Mouse (Mus musculus) liver, postnatal 0 days (tissue): ENCODE measurements around the gene Aldh1a1. TPM values are rescaled to one million over a fixed set of nuclear protein-coding genes. Genes with fewer than 3 reads are reported as not detected.
A peak's percentile ranks its signal among the peaks of the same experiment; 100 is the strongest.
"Not testable (repeated sequence)": the region's sequence is repeated elsewhere in the genome, so short reads cannot be mapped to it uniquely, and the experiment has no call there.

Experiments
- ATAC-seq: fragments of 200-750 bp; cut with Nextera tagmentation; 2 replicates; pipeline ENCODE4 v1.8.0; 2017; ENCODE audit warnings: mild to moderate bottlenecking, moderate library complexity
- DNase-seq: peaks from one replicate; pipeline ENCODE4 v3.0.0-alpha.2; 2016
- H3K27ac ChIP-seq: fragments of 300-500 bp; sonication (generic); 2 replicates; pipeline ENCODE4 v1.5.1; 2014; ENCODE audit warnings: antibody characterized with exemption, moderate library complexity, mild to moderate bottlenecking, low read depth
- H3K27me3 ChIP-seq: fragments of 300-500 bp; sonication (generic); 2 replicates; pipeline ENCODE4 v1.6.1; 2014; ENCODE audit warnings: low read length, control low read depth, mixed read lengths; ENCODE audit not compliant: insufficient read depth
- H3K36me3 ChIP-seq: fragments of 300-500 bp; sonication (generic); replicated peaks from 2 replicates; pipeline ENCODE4 v1.6.1; 2014; ENCODE audit warnings: mild to moderate bottlenecking, control low read depth, low read length, moderate library complexity, mixed read lengths; ENCODE audit not compliant: insufficient read depth
- H3K4me1 ChIP-seq: fragments of 300-500 bp; sonication (generic); 2 replicates; pipeline ENCODE4 v1.6.1; 2014; ENCODE audit warnings: antibody characterized with exemption, mild to moderate bottlenecking, control low read depth; ENCODE audit not compliant: insufficient read depth
- H3K4me2 ChIP-seq: fragments of 300-500 bp; sonication (generic); 2 replicates; pipeline ENCODE4 v1.6.1; 2014; ENCODE audit warnings: low read depth, mild to moderate bottlenecking, low read length, moderate library complexity, mixed read lengths
- H3K4me3 ChIP-seq: fragments of 300-500 bp; sonication (generic); 2 replicates; pipeline ENCODE4 v1.5.1; 2014; ENCODE audit warnings: low read depth, low read length
- H3K9ac ChIP-seq: fragments of 300-500 bp; sonication (generic); replicated peaks from 2 replicates; pipeline ENCODE4 v1.6.1; 2014; ENCODE audit warnings: mild to moderate bottlenecking, moderate library complexity
- H3K9me3 ChIP-seq: fragments of 300-500 bp; sonication (generic); 2 replicates; pipeline ENCODE4 v1.6.1; 2016; ENCODE audit warnings: mild to moderate bottlenecking, control low read depth, low read length, mixed read lengths
- CTCF ChIP-seq: sonication (generic); IDR thresholded peaks from 2 replicates; pipeline ENCODE4 v1.5.1; 2016; ENCODE audit warnings: antibody characterized with exemption, low read depth
- EP300 ChIP-seq: IDR thresholded peaks from 2 replicates; pipeline ENCODE4 v1.6.1; 2016; ENCODE audit warnings: antibody characterized with exemption, low read depth, mild to moderate bottlenecking
- WGBS: fragments of 180-500 bp; shearing (Covaris S2); extraction: QIAGEN DNeasy Blood & Tissue Kit; methylation state at CpG from one replicate; pipeline ENCODE4 v1.1.7; 2014; ENCODE audit not compliant: insufficient replicate concordance; 5-methylcytosine and 5-hydroxymethylcytosine counted together
- polyA plus RNA-seq: library from polyadenylated mRNA; unstranded; fragments of >200 nt; fragmentation: Nextera tagmentation; extraction: Ambion mirVana; gene quantifications from 2 replicates; pipeline ENCODE4 v1.2.1, GENCODE M21; 2015

The Aldh1a1 gene
- polyA plus RNA-seq, 1 experiment from 2014 or later = 2.3 TPM

DNA sequence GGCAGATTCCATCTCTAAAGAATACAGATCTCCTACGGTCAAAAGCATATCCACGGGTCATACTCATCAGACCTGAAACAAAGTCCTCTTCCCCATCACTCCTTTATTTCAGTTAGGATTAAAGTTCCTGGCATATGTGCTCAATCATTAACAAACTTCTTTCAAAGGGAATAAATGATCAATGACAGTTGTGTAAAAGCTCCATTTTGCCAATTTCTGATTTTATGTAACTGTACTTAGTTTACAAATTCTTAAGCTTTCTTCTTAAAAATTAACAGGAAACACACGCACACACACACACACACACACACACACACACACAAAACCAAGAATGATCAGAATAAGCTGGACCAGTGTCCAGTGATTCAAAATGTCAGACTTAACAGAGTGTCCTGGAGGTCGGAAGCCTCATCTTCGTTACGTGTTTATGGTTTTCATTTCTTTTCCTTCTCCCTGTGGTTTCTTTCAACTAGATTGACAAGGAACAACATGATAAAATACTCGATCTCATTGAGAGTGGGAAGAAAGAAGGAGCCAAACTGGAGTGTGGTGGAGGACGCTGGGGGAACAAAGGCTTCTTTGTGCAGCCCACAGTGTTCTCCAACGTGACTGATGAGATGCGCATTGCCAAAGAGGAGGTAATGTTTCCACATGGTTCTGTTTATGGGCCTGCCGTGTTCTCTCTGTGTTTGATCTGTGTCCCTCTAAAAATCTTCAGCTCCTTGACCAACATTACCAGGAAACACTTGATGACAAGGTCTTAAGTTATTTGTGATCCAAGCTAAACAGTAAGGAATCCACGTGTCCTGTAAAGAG is 141.6 kb downstream of the Aldh1a1 start:
- ATAC-seq (no peak), DNase-seq (no peak)
- no peak overlapping the region for H3K4me3 ChIP-seq
- H3K36me3 ChIP-seq = no peaks in the 10 kb centered on the region
- no peak overlapping the region for H3K4me2 ChIP-seq
- H3K9me3 ChIP-seq = no peaks in the 10 kb centered on the region
- no peaks in the 10 kb centered on the region for H3K27me3 ChIP-seq
- 74% methylated on average over 12 of the region's 12 CpGs for WGBS
- H3K27ac ChIP-seq = no peak overlapping the region
- no peaks in the 10 kb centered on the region for H3K4me1 ChIP-seq
- no peak for TF ChIP-seq EP300
- no peak for TF ChIP-seq CTCF
- no peak overlapping the region for H3K9ac ChIP-seq

GRCm38 (mm10) chr19:20644346-20644745 is 151.8 kb downstream of the Aldh1a1 start:
- no peaks in the 10 kb centered on the region for H3K9me3 ChIP-seq
- no peak overlapping the region for H3K9ac ChIP-seq
- whole genome bisulfite sequencing = 73% methylated on average over 3 of the region's 3 CpGs
- no peaks in the 10 kb centered on the region for H3K36me3 ChIP-seq
- H3K4me2 ChIP-seq = no peak overlapping the region
- H3K27me3 ChIP-seq = no peaks in the 10 kb centered on the region
- no peaks in the 10 kb centered on the region for H3K4me1 ChIP-seq
- DNase-seq (no peak), ATAC-seq (no peak)
- no peak overlapping the region for H3K4me3 ChIP-seq
- no peak overlapping the region for H3K27ac ChIP-seq
- TF ChIP-seq CTCF (0 out of 2 replicates have a peak, but pooled peaks have one; percentile 20), EP300 (no peak)

DNA sequence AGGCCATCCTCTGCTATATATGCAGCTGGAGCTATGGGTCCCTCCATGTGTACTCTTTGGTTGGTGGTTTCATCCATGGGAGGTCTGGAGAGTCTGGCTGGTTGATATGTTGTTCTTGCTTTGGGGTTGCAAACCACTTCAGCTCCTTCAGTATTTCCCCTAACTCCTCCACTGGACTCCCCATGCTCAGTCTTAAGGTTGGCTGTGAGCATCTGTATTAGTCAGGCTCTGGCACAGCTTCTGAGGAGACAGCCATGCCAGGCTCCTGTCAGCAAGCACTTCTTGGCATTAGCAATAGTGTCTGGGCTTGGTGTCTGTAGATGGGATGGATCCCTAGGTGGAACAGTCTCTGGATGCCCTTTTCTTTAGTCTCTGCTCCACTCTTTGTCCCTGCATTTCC is 155.0 kb downstream of the Aldh1a1 start:
- not testable (repeated sequence) for H3K4me3 ChIP-seq, H3K27me3 ChIP-seq, H3K4me1 ChIP-seq, H3K4me2 ChIP-seq, ATAC-seq, H3K9ac ChIP-seq, H3K9me3 ChIP-seq, DNase-seq, H3K27ac ChIP-seq, H3K36me3 ChIP-seq

GRCm38 (mm10) chr19:20650008-20650407 is 157.5 kb downstream of the Aldh1a1 start:
- H3K27me3 ChIP-seq = no peaks in the 10 kb centered on the region
- no peak overlapping the region for H3K4me2 ChIP-seq
- DNase-seq (no peak), ATAC-seq (no peak)
- no peak overlapping the region for H3K9ac ChIP-seq
- H3K4me3 ChIP-seq = no peak overlapping the region
- no peaks in the 10 kb centered on the region for H3K36me3 ChIP-seq
- TF ChIP-seq EP300 (no peak), CTCF (no peak)
- no peaks in the 10 kb centered on the region for H3K9me3 ChIP-seq
- H3K27ac ChIP-seq = no peak overlapping the region
- 24% methylated on average over 2 of the region's 2 CpGs for WGBS
- 0 out of 2 replicates have a peak, but pooled peaks cover 3% of the 10 kb centered on the region for H3K4me1 ChIP-seq

DNA sequence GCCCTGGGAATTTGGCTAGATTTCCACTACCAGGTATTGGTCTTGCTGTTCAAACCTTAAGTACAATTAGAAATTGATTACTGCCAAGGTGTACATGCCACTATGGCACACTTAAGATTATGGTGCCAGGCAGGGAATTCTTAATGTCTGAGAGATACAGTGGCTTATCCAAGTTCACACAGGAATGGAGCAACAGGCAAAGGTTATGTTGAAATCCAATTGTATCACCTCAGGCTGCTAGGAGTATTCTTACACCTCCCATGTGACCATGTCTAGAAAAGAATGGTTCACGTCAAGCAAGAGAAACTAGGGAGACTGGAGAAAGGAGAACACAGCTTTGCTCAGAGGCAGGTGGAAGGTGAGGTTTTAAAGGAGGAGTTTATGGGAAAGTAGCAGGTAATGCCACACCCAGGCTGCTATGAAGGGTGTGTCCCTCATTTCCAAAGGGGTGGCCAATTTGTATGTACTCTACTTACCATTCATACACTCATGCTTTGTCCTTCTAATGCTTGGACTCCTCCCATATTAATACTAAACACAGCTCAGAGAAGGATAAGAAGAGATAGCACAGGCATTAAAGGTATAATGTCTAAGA is 160.7 kb downstream of the Aldh1a1 start:
- TF ChIP-seq CTCF (no peak), EP300 (no peak)
- Histone ChIP-seq H3K27me3 (no peaks in the 10 kb centered on the region), H3K4me3 (no peak overlapping the region), H3K9me3 (no peaks in the 10 kb centered on the region), H3K27ac (no peak overlapping the region), H3K36me3 (no peaks in the 10 kb centered on the region), H3K4me1 (0 out of 2 replicates have a peak, but pooled peaks cover 3% of the 10 kb centered on the region), H3K4me2 (no peak overlapping the region), H3K9ac (no peak overlapping the region)
- DNase-seq (no peak), ATAC-seq (no peak)
- 72% methylated on average over 1 of the region's 1 CpGs for WGBS

GRCm38 (mm10) chr19:20654141-20654873 is 161.8 kb downstream of the Aldh1a1 start:
- no peak overlapping the region for H3K4me2 ChIP-seq
- DNase-seq = peak; percentile 48
- H3K4me3 ChIP-seq = no peak overlapping the region
- H3K27me3 ChIP-seq = no peaks in the 10 kb centered on the region
- peak; percentile 73 for TF ChIP-seq EP300
- no peak for TF ChIP-seq CTCF
- peak overlapping the region; percentile 61 for H3K27ac ChIP-seq
- 0 out of 2 replicates have a peak, but pooled peaks cover 3% of the 10 kb centered on the region for H3K4me1 ChIP-seq
- peak; percentile 98 for ATAC-seq
- no peak overlapping the region for H3K9ac ChIP-seq
- no peaks in the 10 kb centered on the region for H3K36me3 ChIP-seq
- H3K9me3 ChIP-seq = no peaks in the 10 kb centered on the region
- WGBS = 71% methylated on average over 3 of the region's 3 CpGs
